Mouse (Mus musculus) cerebellum, postnatal 36 days (tissue): ENCODE data around the gene Endou.
A peak's percentile ranks its signal among the peaks of the same experiment; 100 is the strongest.

Source experiments
- DNase-seq, 2 experiments: peaks; one replicate each; pipeline ENCODE4 v3.0.0; 2021 to 2022; ENCODE audit warnings: mixed read lengths in 2 of 2

Endou gene

DNA sequence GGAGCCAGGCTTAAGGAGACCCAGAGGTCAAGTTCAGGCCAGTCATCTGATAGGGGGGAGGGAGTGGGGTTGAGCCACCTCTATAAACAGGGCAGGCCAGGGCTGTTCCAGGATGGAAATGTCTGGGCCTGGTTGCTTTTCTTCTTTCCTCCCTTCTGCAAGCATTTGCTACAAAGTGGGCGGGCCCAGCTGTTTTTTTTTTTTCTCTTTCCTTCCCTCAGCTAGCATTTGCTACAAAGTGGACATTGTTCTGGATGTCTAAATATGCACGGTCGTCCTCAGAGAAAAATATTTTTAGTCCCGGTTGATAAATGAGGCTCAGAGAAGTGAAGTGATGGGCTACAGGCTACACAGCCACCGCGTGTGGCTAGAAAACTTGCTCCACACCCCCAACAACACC is 23.3 kb upstream of the Endou start:
- DNase-seq, result no peak

DNA sequence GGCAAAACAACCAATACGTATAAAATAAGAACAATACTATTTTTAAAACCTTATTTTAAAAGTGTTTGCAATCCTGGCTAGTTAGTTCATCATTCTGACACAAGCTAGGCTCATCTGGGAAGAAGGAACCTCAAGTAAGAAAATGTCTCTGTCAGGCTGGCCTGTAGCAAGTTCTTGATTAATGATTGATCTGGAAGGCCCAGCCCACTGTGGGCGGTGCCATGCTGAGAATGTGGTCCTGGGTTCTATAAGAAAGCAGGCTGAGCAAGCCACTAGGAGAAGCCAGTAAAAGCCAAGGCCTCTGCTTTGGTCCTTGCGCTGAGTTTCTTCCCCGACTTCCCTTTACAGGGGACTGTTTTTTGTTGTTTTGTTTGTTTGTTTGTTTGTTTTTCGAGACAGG is 21.4 kb upstream of the Endou start:
- DNase-seq, result no peak

DNA sequence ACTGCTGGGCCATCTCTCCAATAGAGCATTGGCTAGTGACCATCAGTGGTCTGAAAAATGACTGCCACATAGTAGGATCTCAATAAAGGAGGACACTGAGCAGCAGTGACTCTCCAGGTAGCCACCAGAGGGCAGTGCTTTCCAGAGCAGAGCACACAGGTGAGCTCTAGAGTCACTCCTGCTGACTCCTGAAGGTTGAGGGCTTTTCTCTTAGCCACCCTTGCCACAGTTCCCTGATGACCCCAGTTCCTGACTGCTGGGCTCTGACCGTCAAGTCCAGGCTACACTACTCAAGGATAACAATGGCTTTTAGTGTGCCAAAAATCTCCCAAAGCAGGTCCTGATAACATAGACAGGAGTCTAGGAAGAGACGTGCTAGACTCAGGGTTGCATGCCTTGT is 20.5 kb upstream of the Endou start:
- no peak for DNase-seq

DNA sequence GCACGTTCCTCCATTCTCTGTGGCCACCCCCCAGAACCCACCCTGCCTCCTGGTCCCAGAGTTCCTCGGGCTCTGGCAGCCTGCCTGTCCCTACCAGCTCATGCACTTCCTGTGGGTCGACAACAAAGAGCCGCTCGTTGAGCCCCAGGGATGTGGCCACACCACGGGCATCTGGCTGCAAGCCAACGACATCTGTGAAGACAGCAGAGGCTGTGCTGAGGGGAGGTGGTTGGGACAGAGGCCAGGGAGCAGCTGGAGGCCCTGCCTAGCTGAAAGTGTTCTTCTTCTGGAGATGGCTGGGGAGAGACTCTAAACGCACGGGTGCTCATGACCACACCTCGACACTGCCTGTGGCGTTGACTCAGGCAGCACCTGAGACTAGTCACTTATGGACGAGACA is 19.6 kb upstream of the Endou start:
- peak; percentile 44 to 54 for DNase-seq

DNA sequence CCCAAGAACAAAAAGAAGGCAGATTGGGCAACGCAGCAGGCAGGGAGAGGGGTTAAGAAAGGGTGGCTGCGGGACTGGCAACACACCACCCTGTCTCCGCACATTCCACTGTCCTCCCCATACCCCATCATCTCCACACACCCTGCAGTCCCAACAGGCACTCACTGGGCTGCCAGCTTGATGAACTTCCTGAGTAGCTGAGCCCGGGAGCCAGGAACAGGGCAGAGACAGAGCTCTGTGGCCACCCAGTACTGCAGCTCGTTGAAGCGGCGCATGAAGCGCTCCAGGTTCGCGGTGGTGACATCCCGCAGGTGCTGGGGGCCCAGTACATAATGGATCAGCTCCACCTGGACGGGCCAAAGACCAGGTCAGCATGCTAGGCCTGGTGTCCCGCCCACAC is 18.7 kb upstream of the Endou start:
- no peak for DNase-seq

DNA sequence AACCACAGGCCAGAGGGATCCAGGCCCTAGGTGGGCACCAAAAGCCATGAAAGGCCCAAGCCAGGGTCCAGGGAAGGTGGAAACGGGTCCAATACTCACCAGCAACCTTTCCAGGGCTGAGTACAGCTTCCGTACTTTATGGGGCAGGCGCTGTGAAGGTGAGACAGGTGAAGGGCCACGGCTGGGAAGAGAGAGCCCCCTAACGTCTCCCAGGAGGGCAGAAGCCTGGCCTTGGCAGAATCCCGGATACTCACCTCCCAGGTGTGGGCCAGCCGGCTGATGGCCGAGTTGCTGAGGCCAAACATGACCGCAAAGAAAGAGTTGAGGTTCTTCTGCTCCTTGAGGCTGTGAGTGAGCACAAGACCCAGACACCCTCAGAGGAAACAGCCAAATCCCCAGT is 18.3 kb upstream of the Endou start:
- DNase-seq, result no peak

DNA sequence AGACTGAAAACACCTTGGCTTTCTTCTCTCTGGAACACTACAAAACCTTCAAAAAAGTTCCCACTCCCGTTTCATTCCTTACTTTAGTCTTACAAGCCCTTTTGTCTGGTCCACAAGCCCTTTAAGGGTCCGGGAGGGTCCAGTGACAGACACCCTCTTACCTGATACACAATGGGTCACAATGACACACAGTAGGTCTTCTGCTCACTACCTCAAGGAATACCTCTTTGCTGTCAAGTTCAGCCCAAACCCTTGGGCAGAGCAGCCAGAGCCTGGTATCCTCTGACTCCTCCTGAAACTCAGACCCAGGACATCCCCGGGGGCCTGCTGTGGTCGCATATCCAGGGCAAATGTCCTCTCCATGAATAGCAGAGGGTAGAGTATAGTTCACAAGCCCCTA is 17.8 kb upstream of the Endou start:
- no peak for DNase-seq

DNA sequence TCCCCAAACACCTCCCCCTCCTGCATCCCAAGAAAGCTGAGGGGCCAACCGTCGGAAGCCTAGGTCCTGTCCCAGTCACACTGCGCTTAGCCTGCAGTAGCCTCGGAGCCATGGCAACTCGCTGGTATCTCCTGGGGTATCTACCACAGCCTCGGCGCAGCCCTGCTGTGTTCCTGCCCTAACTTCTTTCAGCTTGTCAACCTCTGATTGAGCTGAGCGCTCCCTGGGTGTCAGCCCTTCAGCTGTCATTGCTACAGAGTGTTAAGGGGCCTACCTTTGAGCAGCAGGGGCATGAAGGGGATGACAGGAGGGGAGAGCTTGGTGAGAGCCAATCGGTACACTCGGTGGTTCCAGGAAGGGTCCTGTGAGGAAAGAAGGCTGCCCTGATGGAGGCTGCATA is 17.2 kb upstream of the Endou start:
- DNase-seq, result no peak

DNA sequence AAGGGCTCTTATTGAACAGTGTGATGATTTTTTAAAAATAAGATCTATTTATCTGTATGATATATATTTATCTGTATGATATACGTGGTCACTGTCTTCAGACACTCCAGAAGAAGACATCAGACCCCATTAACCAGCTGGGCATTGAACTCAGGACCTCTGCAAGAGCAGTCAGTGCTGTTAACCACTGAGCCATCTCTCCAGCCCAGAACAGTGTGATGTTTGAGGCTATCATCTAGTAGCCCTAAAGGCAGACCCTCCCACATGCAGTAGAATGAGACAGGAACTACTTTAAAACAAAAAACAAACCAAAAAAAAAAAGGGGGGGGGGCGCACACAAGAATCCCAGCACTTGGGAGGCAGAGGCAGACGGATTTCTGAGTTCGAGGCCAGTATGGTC is 16.3 kb upstream of the Endou start:
- no peak for DNase-seq

DNA sequence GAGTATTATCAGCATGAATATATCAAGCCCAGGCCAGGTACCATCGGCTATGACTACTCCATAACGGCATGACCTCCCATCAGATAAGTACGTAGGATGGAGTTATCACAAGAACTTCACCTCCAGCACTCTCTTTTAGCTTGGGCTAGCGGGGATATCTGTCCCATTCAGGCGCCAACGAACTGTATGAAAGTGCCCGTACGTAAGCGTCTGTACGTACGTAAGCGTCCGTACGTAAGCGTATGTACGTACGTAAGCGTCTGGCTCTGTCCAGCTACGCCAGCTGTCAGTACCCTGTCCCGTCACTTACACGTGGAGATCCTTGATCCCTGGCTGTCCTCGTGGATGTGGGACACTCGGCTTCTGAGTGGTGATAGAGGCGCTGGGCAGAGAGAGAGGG is 15.6 kb upstream of the Endou start:
- no peak for DNase-seq

DNA sequence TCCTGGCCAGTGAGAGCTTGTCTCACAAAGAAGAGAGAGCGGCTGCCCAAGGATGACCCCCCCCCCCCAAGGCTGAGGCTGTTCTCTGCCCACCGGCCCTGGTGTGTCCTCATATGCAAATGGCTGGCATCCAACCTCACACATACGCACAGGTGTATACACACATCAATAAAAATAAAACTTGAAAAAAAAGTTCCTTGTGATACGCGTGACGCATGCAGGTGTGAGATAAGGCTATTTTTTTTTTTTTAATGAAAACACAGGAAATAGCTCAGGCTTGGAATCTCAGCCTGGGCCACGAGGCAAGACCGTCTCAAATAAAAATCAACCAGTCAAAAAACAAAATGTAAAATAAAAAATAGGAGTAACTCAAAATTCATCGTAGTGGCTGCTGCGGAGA is 15.1 kb upstream of the Endou start:
- DNase-seq, result no peak

DNA sequence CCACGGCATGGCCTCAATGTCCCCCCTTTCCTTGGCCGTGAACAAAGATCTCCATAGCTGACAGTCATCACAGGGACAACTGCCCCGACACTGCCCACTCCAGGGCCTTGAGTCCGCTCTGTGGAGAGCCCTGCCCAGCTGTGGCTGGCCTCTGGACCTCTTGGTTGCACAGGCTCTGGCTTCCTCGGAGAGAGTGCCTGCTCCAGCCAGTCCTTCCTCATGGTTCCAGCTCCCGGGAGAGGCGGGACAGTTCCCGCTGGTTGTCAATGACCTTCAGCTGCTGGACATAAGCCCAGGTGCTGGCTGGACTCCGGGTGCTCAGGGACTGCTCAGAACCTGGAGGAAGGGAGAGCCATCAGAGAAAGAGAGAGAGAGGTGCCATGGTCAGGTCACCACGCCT is 14.2 kb upstream of the Endou start:
- DNase-seq, result peak in 1 of 2 experiments; percentile 23

DNA sequence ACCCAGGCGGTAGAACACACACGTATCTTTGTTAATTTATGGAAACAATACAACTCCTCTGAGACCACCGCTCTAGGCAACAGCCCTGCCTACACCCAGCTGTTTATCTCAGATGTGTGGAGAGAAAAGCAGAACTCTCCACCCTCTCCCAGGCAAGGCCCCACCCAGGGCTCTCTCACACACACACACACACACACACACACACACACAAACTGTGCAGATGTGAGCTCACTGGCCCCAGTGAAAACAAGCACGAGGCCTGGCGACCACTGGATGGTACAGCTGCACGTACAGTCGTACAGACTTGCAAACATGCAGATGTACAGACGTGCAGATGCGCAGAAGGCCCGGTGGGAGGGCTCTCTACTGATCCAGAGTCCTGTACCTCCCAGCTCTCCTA is 13.8 kb upstream of the Endou start:
- no peak for DNase-seq

DNA sequence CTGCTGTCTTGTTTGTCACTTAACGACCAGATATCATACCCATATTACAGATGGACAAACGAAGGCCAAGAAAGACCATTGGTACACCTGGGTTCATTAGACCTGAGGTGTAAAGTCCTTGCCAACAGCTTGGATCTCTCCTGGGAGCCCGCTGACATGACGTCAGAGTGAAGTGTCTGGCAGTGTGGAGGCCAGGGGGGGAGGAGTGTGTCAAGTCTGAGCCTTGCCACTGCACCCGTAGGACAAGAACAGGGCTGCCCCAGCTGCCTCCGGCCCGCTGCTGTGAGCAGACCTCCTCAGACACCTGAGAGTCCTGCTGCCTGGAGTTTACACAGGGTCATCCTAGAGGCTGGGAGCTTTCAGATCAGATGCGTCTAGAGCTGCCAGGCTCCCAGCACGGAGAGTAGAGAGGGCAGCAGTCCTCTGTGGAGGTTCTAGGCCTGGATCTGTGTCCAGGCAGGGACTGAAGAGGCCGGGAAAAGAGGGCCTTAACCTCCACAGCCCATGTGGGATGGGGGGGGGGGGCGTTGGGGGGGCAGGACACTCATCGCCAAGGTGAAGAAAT is 12.9 kb upstream of the Endou start:
- no peak for DNase-seq

DNA sequence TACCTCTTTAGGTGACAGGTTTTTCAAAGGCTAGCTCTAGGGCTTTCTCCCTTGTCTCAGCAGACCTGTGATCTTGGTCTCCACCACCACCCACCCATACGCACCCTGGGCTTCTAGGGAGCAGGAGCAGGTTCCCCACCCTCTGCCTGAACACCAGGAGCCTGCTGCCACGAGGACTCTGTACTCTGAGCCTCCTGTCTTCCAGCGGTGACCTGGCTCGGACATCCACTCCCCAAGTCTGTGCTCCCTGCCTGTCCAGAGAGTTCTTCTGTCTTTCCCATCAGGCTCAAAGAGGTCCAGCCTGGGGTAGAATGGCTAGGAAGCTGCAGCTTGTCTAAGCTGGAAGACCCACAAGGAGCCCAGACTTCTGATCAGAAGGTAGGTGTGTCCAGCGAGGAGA is 12.1 kb upstream of the Endou start:
- DNase-seq, result no peak

DNA sequence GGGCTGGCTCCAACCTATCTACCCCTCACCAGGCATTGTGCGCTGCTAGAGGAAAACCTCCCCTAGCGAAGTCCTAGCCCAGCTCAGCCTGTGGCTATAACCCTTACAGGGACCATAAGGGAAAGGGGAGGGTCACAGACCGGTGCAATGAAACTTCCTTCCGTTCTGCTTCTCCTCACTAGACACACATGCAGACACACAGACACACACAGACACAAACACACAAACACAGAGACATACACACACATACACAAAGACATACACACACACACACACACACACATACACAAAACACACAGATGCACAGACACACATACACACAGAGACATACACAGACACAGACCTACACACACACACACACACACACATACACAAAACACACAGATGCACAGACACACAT is 11.5 kb upstream of the Endou start:
- DNase-seq, result no peak

DNA sequence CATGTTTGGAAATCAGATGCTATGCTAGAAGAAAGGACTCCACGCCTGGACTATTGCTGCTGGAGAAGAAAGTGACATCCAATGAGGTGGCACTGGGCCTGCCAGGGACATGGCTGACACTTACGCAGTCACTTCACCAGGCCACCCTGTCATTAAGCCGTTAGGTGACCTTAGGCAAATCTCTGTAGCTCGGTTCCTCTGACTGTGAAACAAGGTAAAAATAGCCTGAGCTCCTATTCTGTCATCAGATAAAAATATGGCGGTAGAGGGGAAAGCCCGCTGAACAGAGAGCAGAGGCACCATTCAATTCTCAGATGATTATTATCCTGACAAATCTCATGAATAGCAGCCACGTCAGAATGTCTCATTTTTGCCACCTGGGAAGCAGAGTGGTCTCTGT is 10.9 kb upstream of the Endou start:
- DNase-seq, result no peak

DNA sequence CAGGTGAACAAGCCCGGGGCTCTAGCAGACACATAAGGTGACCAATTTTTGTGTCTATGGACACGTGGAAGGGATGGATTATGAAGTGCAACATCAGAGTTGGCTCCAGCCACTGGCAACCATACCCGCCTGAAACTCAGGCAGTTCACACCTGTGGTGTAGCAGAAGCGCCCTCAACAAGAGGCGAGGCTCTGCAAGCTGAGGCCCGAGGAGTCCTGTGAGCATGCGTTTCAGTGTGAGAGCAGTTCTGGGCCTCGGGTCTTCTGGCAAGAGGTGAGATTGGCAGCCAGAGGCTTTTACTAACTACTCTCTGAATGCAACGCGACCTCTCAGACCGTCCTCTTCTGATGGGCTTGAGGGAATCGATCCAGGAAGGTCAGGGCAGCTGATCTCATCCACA is 10.5 kb upstream of the Endou start:
- DNase-seq, result no peak

DNA sequence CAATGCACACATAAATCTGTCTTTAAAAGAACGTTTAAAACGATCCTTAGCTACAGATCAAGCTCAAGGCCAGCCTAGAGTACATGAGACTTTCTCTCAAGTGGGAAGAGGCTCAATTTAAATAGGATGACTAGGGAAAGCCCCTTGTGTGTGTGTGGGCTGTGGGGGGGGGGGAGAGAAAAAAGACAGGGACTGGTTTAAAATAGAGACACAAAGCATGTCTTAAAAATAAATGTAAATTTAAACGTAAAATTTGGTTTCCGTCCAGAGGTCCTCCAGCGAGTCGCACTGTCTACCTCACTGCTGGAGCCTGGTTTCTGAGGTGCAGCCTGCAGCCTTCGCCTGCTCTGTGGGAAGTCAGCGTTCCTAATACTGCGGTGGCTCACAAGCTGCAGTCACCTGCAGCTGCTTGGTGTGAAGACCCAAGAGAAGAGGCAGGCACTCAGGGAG is 9.2 kb upstream of the Endou start:
- no peak for DNase-seq

DNA sequence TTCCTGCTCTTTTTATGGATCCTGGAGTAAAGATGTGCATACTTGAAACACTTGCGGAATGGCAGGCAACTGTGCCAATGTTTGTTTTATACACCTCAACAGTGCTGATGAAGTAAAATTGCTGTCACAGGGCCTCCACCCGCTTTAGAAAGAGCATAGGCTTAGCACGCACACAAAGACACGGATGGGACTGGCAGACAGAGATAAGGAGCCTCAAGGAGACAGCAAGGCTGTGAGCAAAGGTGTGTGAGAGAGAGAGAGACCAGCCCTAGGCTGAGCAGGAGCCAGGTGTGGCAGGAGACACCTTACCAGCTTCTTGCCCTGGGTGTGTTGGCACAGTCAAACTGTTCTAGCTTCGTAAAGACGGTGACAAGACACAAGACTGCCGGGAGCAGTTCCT is 7.8 kb upstream of the Endou start:
- DNase-seq, result no peak

DNA sequence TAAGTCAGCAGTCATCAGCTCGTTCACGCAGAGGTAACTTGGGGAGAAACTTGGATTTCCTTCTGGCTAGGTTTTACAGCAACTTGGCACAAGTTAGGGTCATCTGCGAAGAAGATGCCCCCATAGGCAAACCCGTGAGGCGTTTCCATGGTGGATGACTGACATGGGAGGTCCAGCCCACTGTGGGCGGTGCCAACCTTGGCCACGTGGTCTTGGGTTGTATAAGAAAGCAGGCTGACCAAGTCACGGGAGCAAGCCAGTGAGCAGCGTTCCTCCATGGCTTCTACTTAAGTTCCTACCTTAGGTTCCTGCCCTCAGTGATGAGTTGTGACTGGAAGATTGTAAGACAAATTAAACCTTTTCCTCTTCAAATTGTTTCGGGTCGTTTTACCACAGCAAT is 849 bp upstream of the Endou start:
- no peak for DNase-seq

DNA sequence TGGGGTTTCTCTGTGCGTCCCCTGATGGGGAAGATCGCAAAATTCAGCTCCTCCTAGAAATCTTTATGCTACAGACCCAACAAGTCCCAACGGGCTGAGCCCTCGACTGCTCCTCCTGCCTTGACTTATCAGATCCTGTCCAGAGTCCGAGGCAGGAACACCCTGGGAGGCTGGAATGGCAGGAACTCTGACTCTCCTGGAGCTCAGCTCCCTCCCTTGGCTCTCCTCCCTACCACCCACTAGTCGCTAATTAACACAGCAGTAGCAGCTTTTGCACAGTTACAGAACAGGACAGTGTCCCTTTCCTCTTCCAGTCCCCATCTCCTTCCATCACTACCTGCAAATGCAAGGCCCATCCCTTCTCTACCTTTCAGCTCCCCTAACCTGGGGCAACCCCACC is 774 bp downstream of the Endou start:
- DNase-seq, result no peak

DNA sequence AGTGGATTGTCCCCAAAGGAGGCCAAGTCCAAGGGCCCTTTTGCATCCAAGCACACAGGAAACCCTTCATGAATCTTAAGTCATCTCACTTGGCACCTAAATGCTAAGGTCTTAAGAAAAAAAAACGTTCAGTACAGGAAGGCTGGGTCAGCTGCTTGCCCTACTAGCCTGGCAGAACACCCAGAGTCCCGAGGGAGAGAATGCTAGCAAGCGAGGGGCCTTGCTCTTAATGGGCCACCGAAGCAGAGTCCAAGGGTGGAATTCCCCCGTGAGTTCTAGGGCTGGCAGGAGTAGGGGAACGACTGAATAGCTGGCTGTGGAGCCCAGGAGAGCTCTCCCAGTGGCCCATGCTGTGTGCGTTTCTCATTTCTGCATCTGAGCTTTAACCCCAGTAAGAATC is 2.3 kb downstream of the Endou start:
- no peak for DNase-seq

DNA sequence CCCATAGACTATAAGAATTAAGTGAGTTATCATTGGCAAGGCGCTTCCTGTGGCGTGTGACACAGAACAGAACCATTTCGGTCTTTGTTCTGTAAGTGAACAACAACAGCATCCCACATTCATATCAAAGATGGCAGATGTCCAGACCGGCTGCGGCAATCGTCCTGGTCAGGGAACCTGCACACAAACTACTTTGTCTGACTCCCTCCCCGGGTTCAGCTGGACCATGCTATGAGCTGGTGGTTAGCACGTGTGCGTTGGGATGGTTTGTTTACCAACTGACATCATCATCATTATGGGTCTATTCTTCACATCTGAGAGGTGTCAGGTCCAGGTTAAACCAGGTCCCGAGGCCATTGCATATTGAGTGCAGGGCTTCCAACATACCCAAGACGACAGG is 2.7 kb downstream of the Endou start:
- no peak for DNase-seq

DNA sequence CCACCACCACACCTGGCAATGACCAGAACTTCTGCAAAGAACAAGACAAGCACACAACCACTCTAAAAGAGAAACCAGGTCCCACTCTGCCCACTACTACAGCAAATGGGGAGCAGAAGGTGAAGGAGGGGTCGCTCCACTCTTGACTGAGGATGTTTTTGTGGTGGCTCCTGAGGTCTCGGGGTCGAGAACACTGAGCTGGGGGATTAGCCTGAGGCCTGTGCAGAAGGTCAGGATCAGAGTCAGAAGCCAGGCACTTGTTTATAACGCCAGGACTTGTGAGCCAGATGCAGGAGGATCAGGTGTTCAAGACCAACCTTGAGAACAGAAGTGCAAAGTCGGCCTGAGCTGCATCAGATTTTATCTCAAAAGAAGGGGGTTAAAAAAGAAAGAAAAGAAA is 3.6 kb downstream of the Endou start:
- no peak for DNase-seq

DNA sequence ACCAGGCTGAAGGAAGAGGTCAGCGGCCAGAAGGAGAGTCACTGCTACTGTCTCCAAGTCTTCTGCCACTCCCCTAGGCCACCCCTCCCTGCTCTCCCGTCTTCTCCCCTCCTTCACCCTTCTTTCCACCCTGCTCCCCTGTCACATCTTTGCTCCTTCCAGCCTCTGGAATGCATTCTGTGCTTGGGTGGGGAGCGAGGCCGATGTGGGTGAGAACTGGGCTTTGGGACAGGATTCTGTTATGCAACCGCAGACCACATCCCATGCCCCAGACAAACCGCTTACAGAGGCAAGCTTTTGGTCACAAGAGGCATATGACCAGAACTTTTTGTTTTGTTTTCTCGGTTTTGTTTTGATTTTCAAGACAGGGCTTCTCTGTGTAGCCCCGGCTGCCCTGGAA is 4.1 kb downstream of the Endou start:
- no peak for DNase-seq
